Mouse (Mus musculus) C2C12 (cell line): Measurements from ENCODE around the gene Bace1. TPM values are rescaled to one million over a fixed set of nuclear protein-coding genes. Genes with fewer than 3 reads are reported as not detected.
A peak's percentile ranks its signal among the peaks of the same experiment; 100 is the strongest.

Source experiments
- H3K27me3 ChIP-seq: one replicate; pipeline ENCODE4 v1.6.1; 2011; ENCODE audit not compliant: control insufficient read depth, insufficient read depth, insufficient read length
- H3K36me3 ChIP-seq: one replicate; pipeline ENCODE4 v1.6.1; 2011; ENCODE audit not compliant: control insufficient read depth, insufficient read depth
- H3K4me3 ChIP-seq: one replicate; pipeline ENCODE4 v1.5.1; 2011; ENCODE audit warnings: mild to moderate bottlenecking, control low read depth; ENCODE audit not compliant: poor library complexity, insufficient read depth, severe bottlenecking
- H3K79me2 ChIP-seq: one replicate; pipeline ENCODE4 v1.6.1; 2011; ENCODE audit not compliant: control insufficient read depth, insufficient read depth
- H3K79me3 ChIP-seq: one replicate; pipeline ENCODE4 v1.6.1; 2011; ENCODE audit warnings: low read depth, control low read depth
- H3ac ChIP-seq: one replicate; pipeline ENCODE3; 2011; ENCODE audit warnings: low read depth; ENCODE audit not compliant: control insufficient read depth, insufficient read length
- CEBPB ChIP-seq: IDR thresholded peaks from one replicate; pipeline ENCODE4 v1.6.1; 2011; ENCODE audit warnings: low read depth, mild to moderate bottlenecking, control low read depth, moderate library complexity
- CTCF ChIP-seq: IDR thresholded peaks from one replicate; pipeline ENCODE4 v1.5.1; 2011; ENCODE audit not compliant: control insufficient read depth, insufficient read depth, insufficient read length
- FOSL1 ChIP-seq: IDR thresholded peaks from one replicate; pipeline ENCODE4 v1.8.0; 2011; ENCODE audit warnings: mild to moderate bottlenecking, low read length; ENCODE audit not compliant: poor library complexity, insufficient read depth, severe bottlenecking
- MAX ChIP-seq: IDR thresholded peaks from one replicate; pipeline ENCODE4 v1.6.1; 2011; ENCODE audit warnings: mild to moderate bottlenecking, control low read depth
- MYOD1 ChIP-seq: IDR thresholded peaks from one replicate; pipeline ENCODE4 v1.6.1; 2011; ENCODE audit warnings: low read depth; ENCODE audit not compliant: control insufficient read depth, insufficient read length
- MYOG ChIP-seq: IDR thresholded peaks from one replicate; pipeline ENCODE4 v1.6.1; 2011; ENCODE audit not compliant: control insufficient read depth, insufficient read length; ENCODE audit errors: extremely low read depth
- USF1 ChIP-seq: IDR thresholded peaks from one replicate; pipeline ENCODE4 v1.6.1; 2011; ENCODE audit warnings: low read depth, mild to moderate bottlenecking, control low read depth, moderate library complexity
- polyA plus RNA-seq: library from polyadenylated mRNA; unstranded; fragments of >200 nt; fragmentation: generic; extraction: Trizol; gene quantifications from one replicate; pipeline ENCODE4 v1.2.1, GENCODE M21; 2012; ENCODE audit warnings: missing spikeins

The Bace1 gene
- polyA plus RNA-seq, 1 experiment = 9.9 TPM

DNA sequence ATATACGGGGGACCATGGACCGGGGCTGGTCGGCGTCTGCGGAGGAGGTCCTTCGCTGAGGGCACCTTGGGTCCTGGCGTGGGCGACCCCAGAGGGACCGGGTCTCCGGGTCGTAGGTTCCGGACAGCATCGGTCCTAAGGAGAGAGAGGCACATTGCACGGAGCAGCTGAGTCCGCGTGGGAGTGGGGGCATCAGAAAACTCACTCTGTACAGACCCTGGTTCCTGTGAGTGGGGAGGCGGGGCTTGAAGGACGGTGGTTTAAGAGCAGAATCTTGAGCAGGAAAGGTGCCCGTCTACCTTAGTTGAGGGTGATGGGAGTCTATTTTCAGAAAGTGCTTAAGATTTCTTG, 68.7 kb downstream of the Bace1 start:
- Histone ChIP-seq H3K4me3 (peak overlapping the region; percentile 65), H3ac (peak overlapping the region; percentile 85), H3K79me2 (peaks cover 36% of the 10 kb centered on the region), H3K36me3 (peaks cover 23% of the 10 kb centered on the region), H3K79me3 (peaks cover 12% of the 10 kb centered on the region), H3K27me3 (no peaks in the 10 kb centered on the region)
- TF ChIP-seq CTCF (no peak), MYOD1 (no peak), USF1 (no peak), MAX (no peak), CEBPB (no peak), MYOG (no peak), FOSL1 (no peak)

DNA sequence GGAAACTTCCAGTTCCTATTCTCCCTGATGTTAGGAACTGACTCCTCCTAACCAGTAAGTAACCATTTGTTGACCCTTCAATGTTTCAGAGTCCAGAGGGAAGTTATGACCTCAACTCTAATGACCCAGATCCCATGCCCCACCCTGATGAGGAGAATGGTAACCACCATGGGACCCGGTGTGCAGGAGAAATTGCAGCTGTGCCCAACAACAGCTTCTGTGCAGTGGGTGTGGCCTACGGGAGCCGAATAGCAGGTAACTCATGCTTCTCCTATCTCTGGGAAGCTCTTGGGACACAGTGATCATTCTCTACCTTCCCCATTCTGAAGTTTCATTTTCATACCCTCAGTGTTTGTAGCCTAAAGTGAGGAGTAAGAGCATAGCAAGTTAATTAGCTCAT, 72.6 kb downstream of the Bace1 start:
- no peaks in the 10 kb centered on the region for H3K27me3 ChIP-seq
- no peak overlapping the region for H3ac ChIP-seq
- TF ChIP-seq CTCF = no peak
- peaks cover 12% of the 10 kb centered on the region for H3K79me3 ChIP-seq
- H3K4me3 ChIP-seq = no peak overlapping the region
- H3K79me2 ChIP-seq = peaks cover 25% of the 10 kb centered on the region
- H3K36me3 ChIP-seq = peaks cover 48% of the 10 kb centered on the region

DNA sequence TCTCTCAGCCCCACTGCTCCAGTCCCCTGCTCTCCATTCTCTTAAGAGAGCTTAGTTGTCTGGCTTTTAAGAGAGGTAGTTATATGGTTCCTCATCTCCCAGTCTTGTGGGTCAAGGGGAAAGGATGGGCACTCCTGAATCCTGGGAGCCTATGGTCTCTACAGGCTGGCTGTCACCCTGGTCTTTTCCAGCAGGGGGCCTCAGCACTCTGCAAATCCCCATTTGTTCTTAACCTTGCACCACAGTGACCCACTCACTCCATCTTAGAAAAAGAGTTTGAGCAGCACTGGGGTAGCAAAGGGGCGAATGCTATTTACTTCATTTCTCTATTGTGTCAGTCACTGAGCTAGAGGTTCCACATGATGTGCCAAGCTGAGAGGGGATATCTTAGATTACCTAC, 73.3 kb downstream of the Bace1 start:
- H3K79me3 ChIP-seq = peaks cover 12% of the 10 kb centered on the region
- H3K36me3 ChIP-seq = peaks cover 53% of the 10 kb centered on the region
- no peak overlapping the region for H3K4me3 ChIP-seq
- no peak overlapping the region for H3ac ChIP-seq
- no peaks in the 10 kb centered on the region for H3K27me3 ChIP-seq
- peaks cover 24% of the 10 kb centered on the region for H3K79me2 ChIP-seq
- TF ChIP-seq MYOG (no peak), CTCF (peak; percentile 27), MAX (no peak), MYOD1 (no peak), USF1 (no peak)

Other genes with a start within 250 kb of the Bace1 start
- gene Cep164, start 9.9 kb upstream of the Bace1 start, polyA plus RNA-seq = 12.7 TPM
- 18.0 TPM for gene Pcsk7, start 67.9 kb downstream of the Bace1 start, polyA plus RNA-seq
- gene Rnf214, start 68.3 kb downstream of the Bace1 start, polyA plus RNA-seq = 10.8 TPM
- gene Tagln, start 97.5 kb downstream of the Bace1 start, polyA plus RNA-seq = 737 TPM
- 50.2 TPM for gene Sidt2, start 116.7 kb downstream of the Bace1 start, polyA plus RNA-seq
- 82.4 TPM for gene Pafah1b2, start 174.1 kb downstream of the Bace1 start, polyA plus RNA-seq
- 32.0 TPM for gene Sik3, start 174.2 kb downstream of the Bace1 start, polyA plus RNA-seq